Mouse (Mus musculus): ENCODE results near the gene Ttc1. TPM values are rescaled to one million over a fixed set of nuclear protein-coding genes. Genes with fewer than 3 reads are reported as not detected.

Ttc1 gene
- polyA plus RNA-seq, 1 experiment from 2014 or later: 78.1 TPM

- no peak for ATAC-seq (ENCODE audit: low FRiP score)
- H3K27me3 ChIP-seq (ENCODE audit: control insufficient read depth, insufficient read depth, low read length): no peaks in the 10 kb centered on the region
- WGBS: 94% methylated on average over 3 of the region's 3 CpGs
- no peak for DNase-seq (ENCODE audit: low spot score)
- H3K4me1 ChIP-seq (replicated peaks; ENCODE audit: control insufficient read depth, insufficient read depth, low read length): no peaks in the 10 kb centered on the region
- no peaks in the 10 kb centered on the region for H3K9me3 ChIP-seq (ENCODE audit: control insufficient read depth, low read length)
- no peak overlapping the region for H3K9ac ChIP-seq
- peaks cover 40% of the 10 kb centered on the region for H3K36me3 ChIP-seq (replicated peaks; ENCODE audit: control insufficient read depth, insufficient read depth)
- H3K27ac ChIP-seq: no peak overlapping the region
- H3K4me2 ChIP-seq (replicated peaks): no peak overlapping the region
- no peak overlapping the region for H3K4me3 ChIP-seq (replicated peaks; ENCODE audit: low read length)
Measured at GRCm38 (mm10) chr11:43723411-43723810, 24.4 kb downstream of the Ttc1 start.

DNA sequence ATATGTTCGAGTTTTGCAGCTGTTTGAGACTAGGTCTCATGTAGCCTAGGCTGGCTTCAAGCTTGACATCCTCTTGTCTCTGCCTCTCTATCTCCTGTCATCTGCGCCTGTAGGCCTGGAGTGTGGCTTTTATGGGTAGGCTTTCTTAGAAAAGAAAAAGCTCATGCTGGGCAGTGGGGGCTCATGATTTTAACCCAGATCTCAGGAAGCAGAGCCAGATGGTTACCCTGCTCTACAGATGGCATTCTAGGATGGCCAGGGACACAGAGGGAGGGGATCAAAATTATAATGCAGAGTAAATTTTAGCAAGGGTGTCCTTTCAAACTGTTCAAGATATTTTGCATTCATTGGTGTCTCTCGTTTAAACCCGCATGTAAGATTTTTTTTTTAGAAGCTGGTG is 35.6 kb downstream of the Ttc1 start:
- DNase-seq (ENCODE audit: low spot score) (no peak), ATAC-seq (ENCODE audit: low FRiP score) (no peak)
- Histone ChIP-seq H3K9ac (no peak overlapping the region), H3K4me2 (replicated peaks) (no peak overlapping the region), H3K27ac (no peak overlapping the region), H3K4me3 (replicated peaks; ENCODE audit: low read length) (no peak overlapping the region), H3K4me1 (replicated peaks; ENCODE audit: control insufficient read depth, insufficient read depth, low read length) (no peaks in the 10 kb centered on the region), H3K9me3 (ENCODE audit: control insufficient read depth, low read length) (no peaks in the 10 kb centered on the region), H3K36me3 (replicated peaks; ENCODE audit: control insufficient read depth, insufficient read depth) (peaks cover 17% of the 10 kb centered on the region), H3K27me3 (ENCODE audit: control insufficient read depth, insufficient read depth, low read length) (no peaks in the 10 kb centered on the region)
- WGBS: 92% methylated on average over 4 of the region's 4 CpGs

DNA sequence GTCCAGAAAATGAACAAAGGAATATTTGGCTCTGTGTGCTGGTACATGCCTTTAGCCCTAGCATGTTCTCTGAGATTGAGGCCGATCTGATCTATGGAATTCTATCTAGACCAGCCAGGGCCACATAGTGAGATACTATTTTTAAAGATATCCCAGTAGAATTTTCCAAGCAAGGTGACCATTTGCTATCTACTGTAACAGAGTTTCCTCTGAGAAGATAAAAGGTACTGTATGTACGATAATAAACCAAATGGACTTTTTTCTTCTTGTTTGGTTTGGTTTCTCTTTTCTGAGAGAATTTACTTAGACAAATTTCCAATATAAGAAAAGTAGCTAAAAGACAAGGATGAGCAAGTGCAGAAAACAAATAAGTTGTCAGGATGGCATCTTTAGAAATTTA is 39.4 kb downstream of the Ttc1 start:
- peaks cover 22% of the 10 kb centered on the region for H3K36me3 ChIP-seq (replicated peaks; ENCODE audit: control insufficient read depth, insufficient read depth)
- no peak overlapping the region for H3K4me3 ChIP-seq (replicated peaks; ENCODE audit: low read length)
- DNase-seq (ENCODE audit: low spot score) (no peak), ATAC-seq (ENCODE audit: low FRiP score) (no peak)
- H3K27me3 ChIP-seq (ENCODE audit: control insufficient read depth, insufficient read depth, low read length): no peaks in the 10 kb centered on the region
- no peaks in the 10 kb centered on the region for H3K9me3 ChIP-seq (ENCODE audit: control insufficient read depth, low read length)
- 97% methylated on average over 2 of the region's 2 CpGs for WGBS
- H3K9ac ChIP-seq: no peak overlapping the region
- H3K27ac ChIP-seq: no peak overlapping the region
- no peaks in the 10 kb centered on the region for H3K4me1 ChIP-seq (replicated peaks; ENCODE audit: control insufficient read depth, insufficient read depth, low read length)
- H3K4me2 ChIP-seq (replicated peaks): no peak overlapping the region

DNA sequence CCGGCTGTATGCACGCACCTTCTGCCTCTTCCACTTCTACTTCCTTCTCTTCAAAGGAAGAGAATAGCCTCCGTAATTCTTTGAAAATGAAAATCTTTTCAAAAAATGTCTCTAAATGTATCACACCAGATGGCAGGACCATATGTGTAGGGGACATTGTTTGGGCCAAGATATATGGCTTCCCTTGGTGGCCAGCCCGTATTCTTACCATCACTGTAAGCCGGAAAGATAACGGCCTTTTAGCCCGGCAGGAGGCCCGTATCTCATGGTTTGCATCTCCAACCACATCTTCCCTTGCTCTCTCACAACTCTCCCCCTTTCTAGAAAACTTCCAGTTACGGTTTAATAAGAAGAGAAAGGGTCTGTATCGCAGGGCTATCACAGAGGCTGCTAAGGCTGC is 42.1 kb downstream of the Ttc1 start:
- ATAC-seq (ENCODE audit: low FRiP score): no peak

GRCm38 (mm10) chr11:43703552-43703951 is 44.3 kb downstream of the Ttc1 start:
- ATAC-seq (ENCODE audit: low FRiP score) (no peak), DNase-seq (ENCODE audit: low spot score) (no peak)
- H3K9me3 ChIP-seq (ENCODE audit: control insufficient read depth, low read length): no peaks in the 10 kb centered on the region
- peaks cover 47% of the 10 kb centered on the region for H3K36me3 ChIP-seq (replicated peaks; ENCODE audit: control insufficient read depth, insufficient read depth)
- H3K27ac ChIP-seq: no peak overlapping the region
- WGBS: 92% methylated on average over 1 of the region's 1 CpGs
- H3K4me2 ChIP-seq (replicated peaks): no peak overlapping the region
- H3K27me3 ChIP-seq (ENCODE audit: control insufficient read depth, insufficient read depth, low read length): no peaks in the 10 kb centered on the region
- no peaks in the 10 kb centered on the region for H3K4me1 ChIP-seq (replicated peaks; ENCODE audit: control insufficient read depth, insufficient read depth, low read length)
- H3K9ac ChIP-seq: no peak overlapping the region
- H3K4me3 ChIP-seq (replicated peaks; ENCODE audit: low read length): no peak overlapping the region

More for the DNA sequence above, 42.1 kb downstream of the Ttc1 start:
- Histone ChIP-seq H3K4me1 (replicated peaks; ENCODE audit: control insufficient read depth, insufficient read depth, low read length) (no peaks in the 10 kb centered on the region), H3K27me3 (ENCODE audit: control insufficient read depth, insufficient read depth, low read length) (no peaks in the 10 kb centered on the region), H3K27ac (no peak overlapping the region), H3K9me3 (ENCODE audit: control insufficient read depth, low read length) (no peaks in the 10 kb centered on the region), H3K4me3 (replicated peaks; ENCODE audit: low read length) (no peak overlapping the region), H3K9ac (no peak overlapping the region), H3K36me3 (replicated peaks; ENCODE audit: control insufficient read depth, insufficient read depth) (peaks cover 30% of the 10 kb centered on the region), H3K4me2 (replicated peaks) (no peak overlapping the region)
- DNase-seq (ENCODE audit: low spot score): no peak
- WGBS: 90% methylated on average over 10 of the region's 10 CpGs

- Histone ChIP-seq H3K4me3 (replicated peaks; ENCODE audit: low read length) (no peak overlapping the region), H3K4me1 (replicated peaks; ENCODE audit: control insufficient read depth, insufficient read depth, low read length) (no peaks in the 10 kb centered on the region), H3K9ac (no peak overlapping the region), H3K9me3 (ENCODE audit: control insufficient read depth, low read length) (no peaks in the 10 kb centered on the region), H3K36me3 (replicated peaks; ENCODE audit: control insufficient read depth, insufficient read depth) (peaks cover 46% of the 10 kb centered on the region), H3K27ac (no peak overlapping the region), H3K4me2 (replicated peaks) (no peak overlapping the region), H3K27me3 (ENCODE audit: control insufficient read depth, insufficient read depth, low read length) (no peaks in the 10 kb centered on the region)
- DNase-seq (ENCODE audit: low spot score): no peak
- no peak for ATAC-seq (ENCODE audit: low FRiP score)
- 95% methylated on average over 3 of the region's 3 CpGs for WGBS
Measured at GRCm38 (mm10) chr11:43700291-43700690, 47.5 kb downstream of the Ttc1 start.

DNA sequence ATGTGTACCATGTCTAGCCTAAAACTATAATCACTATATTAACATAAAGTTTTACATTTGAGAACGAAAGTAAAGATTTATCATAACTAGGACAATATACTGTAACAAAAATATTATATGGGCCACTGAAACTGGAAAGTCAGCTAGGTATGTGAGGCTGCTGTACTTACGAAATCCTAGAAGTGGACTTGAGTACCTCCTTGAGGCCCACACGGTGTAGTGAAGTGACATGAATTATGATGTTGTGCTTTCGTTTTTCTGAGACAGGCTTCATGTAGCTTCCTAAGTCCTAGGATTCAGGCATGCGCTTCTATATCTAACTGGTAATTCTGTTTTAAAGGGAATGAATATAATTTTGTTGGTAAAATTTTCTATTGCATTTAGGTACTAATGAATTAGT is 49.2 kb downstream of the Ttc1 start:
- no peak overlapping the region for H3K27ac ChIP-seq
- no peak overlapping the region for H3K4me2 ChIP-seq (replicated peaks)
- WGBS: 93% methylated on average over 5 of the region's 5 CpGs
- H3K36me3 ChIP-seq (replicated peaks; ENCODE audit: control insufficient read depth, insufficient read depth): peaks cover 48% of the 10 kb centered on the region
- ATAC-seq (ENCODE audit: low FRiP score): no peak
- no peaks in the 10 kb centered on the region for H3K9me3 ChIP-seq (ENCODE audit: control insufficient read depth, low read length)
- H3K4me1 ChIP-seq (replicated peaks; ENCODE audit: control insufficient read depth, insufficient read depth, low read length): no peaks in the 10 kb centered on the region
- H3K27me3 ChIP-seq (ENCODE audit: control insufficient read depth, insufficient read depth, low read length): no peaks in the 10 kb centered on the region
- DNase-seq (ENCODE audit: low spot score): no peak
- H3K4me3 ChIP-seq (replicated peaks; ENCODE audit: low read length): no peak overlapping the region
- no peak overlapping the region for H3K9ac ChIP-seq

- H3K36me3 ChIP-seq (replicated peaks; ENCODE audit: control insufficient read depth, insufficient read depth): peaks cover 63% of the 10 kb centered on the region
- H3K27ac ChIP-seq: no peak overlapping the region
- no peak for DNase-seq (ENCODE audit: low spot score)
- no peak overlapping the region for H3K9ac ChIP-seq
- WGBS: 77% methylated on average over 4 of the region's 4 CpGs
- no peak overlapping the region for H3K4me3 ChIP-seq (replicated peaks; ENCODE audit: low read length)
- no peak overlapping the region for H3K4me2 ChIP-seq (replicated peaks)
- no peaks in the 10 kb centered on the region for H3K4me1 ChIP-seq (replicated peaks; ENCODE audit: control insufficient read depth, insufficient read depth, low read length)
- no peaks in the 10 kb centered on the region for H3K27me3 ChIP-seq (ENCODE audit: control insufficient read depth, insufficient read depth, low read length)
- no peak for ATAC-seq (ENCODE audit: low FRiP score)
- no peaks in the 10 kb centered on the region for H3K9me3 ChIP-seq (ENCODE audit: control insufficient read depth, low read length)
Measured at GRCm38 (mm10) chr11:43696623-43697022, 51.2 kb downstream of the Ttc1 start.

GRCm38 (mm10) chr11:43688850-43689249 is 59.0 kb downstream of the Ttc1 start:
- peaks cover 80% of the 10 kb centered on the region for H3K36me3 ChIP-seq (replicated peaks; ENCODE audit: control insufficient read depth, insufficient read depth)
- no peak overlapping the region for H3K4me2 ChIP-seq (replicated peaks)
- H3K4me3 ChIP-seq (replicated peaks; ENCODE audit: low read length): no peak overlapping the region
- WGBS: 65% methylated on average over 1 of the region's 1 CpGs
- H3K9me3 ChIP-seq (ENCODE audit: control insufficient read depth, low read length): no peaks in the 10 kb centered on the region
- no peak overlapping the region for H3K27ac ChIP-seq
- no peak overlapping the region for H3K9ac ChIP-seq
- H3K4me1 ChIP-seq (replicated peaks; ENCODE audit: control insufficient read depth, insufficient read depth, low read length): peaks cover 12% of the 10 kb centered on the region
- ATAC-seq (ENCODE audit: low FRiP score) (no peak), DNase-seq (ENCODE audit: low spot score) (no peak)
- no peaks in the 10 kb centered on the region for H3K27me3 ChIP-seq (ENCODE audit: control insufficient read depth, insufficient read depth, low read length)

All from hindbrain, embryonic 14.5 days (tissue).